Mouse (Mus musculus) kidney, adult 2 months (tissue): ENCODE results near the gene Pcca. TPM values are rescaled to one million over a fixed set of nuclear protein-coding genes. Genes with fewer than 3 reads are reported as not detected.
A peak's percentile ranks its signal among the peaks of the same experiment; 100 is the strongest.
"Not testable (repeated sequence)": the region's sequence is repeated elsewhere in the genome, so short reads cannot be mapped to it uniquely, and the experiment has no call there.

Source experiments
- DNase-seq: peaks from one replicate; pipeline ENCODE4 v3.0.0; 2021
- H3K27ac ChIP-seq: fragments of 200-500 bp; 2 replicates; pipeline ENCODE4 v1.5.1; 2012; ENCODE audit warnings: low read depth, low read length, control low read depth, inconsistent platforms; ENCODE audit not compliant: insufficient read depth
- H3K27me3 ChIP-seq: fragments of 200-500 bp; replicated peaks from 2 replicates; pipeline ENCODE4 v1.6.1; 2012; ENCODE audit warnings: mild to moderate bottlenecking, moderate library complexity, low read length, inconsistent platforms; ENCODE audit not compliant: control insufficient read depth, insufficient read depth
- H3K36me3 ChIP-seq: fragments of 200-500 bp; 2 replicates; pipeline ENCODE4 v1.6.1; 2012; ENCODE audit warnings: mild to moderate bottlenecking, moderate library complexity, low read length, inconsistent platforms; ENCODE audit not compliant: control insufficient read depth, insufficient read depth
- H3K4me1 ChIP-seq: fragments of 200-500 bp; 2 replicates; pipeline ENCODE4 v1.6.1; 2011; ENCODE audit warnings: low read length; ENCODE audit not compliant: control insufficient read depth, insufficient read depth
- H3K4me3 ChIP-seq: fragments of 200-500 bp; 2 replicates; pipeline ENCODE4 v1.5.1; 2011; ENCODE audit warnings: mild to moderate bottlenecking, low read depth, low read length, control low read depth; ENCODE audit not compliant: insufficient read depth
- CTCF ChIP-seq: fragments of 200-500 bp; conservative IDR thresholded peaks from 2 replicates; pipeline ENCODE4 v1.5.1; 2011; ENCODE audit warnings: low read depth, mild to moderate bottlenecking, control low read depth, low read length, moderate library complexity, mixed read lengths; ENCODE audit not compliant: insufficient read depth, insufficient read length
- POLR2A ChIP-seq: fragments of 200-500 bp; IDR thresholded peaks from one replicate; pipeline ENCODE4 v1.6.1; 2011; ENCODE audit warnings: low read depth, low read length, control low read depth
- WGBS: fragments of 180-500 bp; shearing (Covaris S2); methylation state at CpG from one replicate; pipeline ENCODE4 v1.1.7; 2018; 5-methylcytosine and 5-hydroxymethylcytosine counted together
- polyA plus RNA-seq: library from polyadenylated mRNA; depleted of rRNA; stranded (reverse); fragments of >200 nt; gene quantifications from 2 replicates; pipeline ENCODE4 v1.2.3, GENCODE M21; 2012

The Pcca gene
- polyA plus RNA-seq, 1 experiment: 77.1 TPM

DNA sequence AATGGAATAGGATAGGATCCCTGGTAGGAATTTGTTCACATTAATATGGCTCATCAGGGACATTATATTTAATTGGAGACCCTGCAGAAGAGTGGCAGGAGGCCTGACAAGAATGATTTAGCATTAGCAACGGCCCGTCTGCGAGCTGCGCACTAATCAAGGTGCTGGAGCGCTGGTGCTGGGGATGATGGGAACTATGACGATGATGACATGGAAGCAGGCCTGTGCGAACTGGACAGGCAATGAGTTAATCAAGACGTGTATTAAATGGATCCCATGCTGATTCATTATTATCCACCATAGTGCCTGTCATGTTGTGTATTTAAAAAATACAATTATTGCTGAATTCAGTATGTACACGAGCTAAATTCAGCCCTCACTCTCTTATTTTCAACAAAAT lies 36.7 kb downstream of the Pcca start:
- TF ChIP-seq POLR2A (no peak), CTCF (no peak)
- Histone ChIP-seq H3K27ac (no peak overlapping the region), H3K36me3 (no peaks in the 10 kb centered on the region), H3K27me3 (no peaks in the 10 kb centered on the region), H3K4me1 (no peaks in the 10 kb centered on the region; the same call in 1 of the 2 replicates), H3K4me3 (no peak overlapping the region)
- DNase-seq: no peak
- 91% methylated on average over 9 of the region's 9 CpGs for WGBS

DNA sequence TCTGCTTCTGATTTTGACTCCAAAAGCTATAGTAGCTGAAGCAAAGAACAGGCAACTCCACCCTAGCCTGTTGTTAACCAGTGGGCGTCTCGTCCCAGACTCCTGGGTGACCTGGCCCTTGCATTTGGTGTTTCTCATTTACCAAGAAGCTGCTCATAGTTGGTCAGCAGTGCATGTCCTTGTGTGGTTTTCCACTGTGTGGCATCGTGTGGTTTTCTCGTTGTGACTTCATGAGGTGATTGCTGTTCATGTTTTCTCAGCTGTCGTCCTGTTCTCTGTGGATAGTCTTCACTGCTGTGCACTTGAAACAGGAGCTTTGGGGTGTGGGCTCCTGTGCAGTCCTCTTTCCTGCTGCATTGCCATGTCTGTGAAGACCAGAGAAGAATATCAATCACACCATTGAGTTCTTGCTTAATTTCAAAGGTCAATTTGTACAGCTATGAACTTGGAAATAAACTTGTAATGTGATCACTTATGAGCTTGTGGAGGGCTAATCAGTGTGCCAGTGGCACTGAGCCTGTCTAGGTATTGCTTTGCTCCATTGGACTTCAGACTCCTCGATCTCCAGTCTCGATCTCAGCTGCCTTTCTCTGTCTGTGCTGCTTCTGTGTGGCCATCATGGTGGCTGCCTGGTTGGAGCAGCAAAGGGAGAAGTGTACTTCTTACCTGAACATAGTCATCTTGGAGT lies 40.1 kb downstream of the Pcca start:
- TF ChIP-seq CTCF (no peak), POLR2A (no peak)
- peak; percentile 9 for DNase-seq
- Histone ChIP-seq H3K4me1 (no peaks in the 10 kb centered on the region; the same call in 1 of the 2 replicates), H3K27ac (no peak overlapping the region), H3K27me3 (no peaks in the 10 kb centered on the region), H3K4me3 (no peak overlapping the region), H3K36me3 (no peaks in the 10 kb centered on the region)
- WGBS: 43% methylated on average over 7 of the region's 7 CpGs

DNA sequence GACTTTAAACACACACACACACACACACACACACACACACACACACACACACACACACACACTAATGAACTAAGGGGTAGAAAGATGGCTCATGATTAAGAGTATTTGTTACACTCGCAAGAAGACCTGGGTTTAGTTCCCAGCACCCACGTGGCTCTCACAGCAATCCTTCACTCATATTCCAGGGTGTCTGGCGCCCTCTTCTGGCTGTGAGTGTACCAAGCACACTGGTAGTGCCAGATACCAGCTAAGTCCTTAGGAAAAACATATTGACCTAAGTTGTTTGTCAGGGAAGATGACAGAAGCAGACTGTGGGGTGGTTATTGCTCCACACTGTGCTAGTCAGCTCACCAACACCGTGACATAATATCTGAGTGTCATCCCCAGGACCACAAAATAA lies 43.7 kb downstream of the Pcca start:
- DNase-seq: no peak
- Histone ChIP-seq H3K36me3 (no peaks in the 10 kb centered on the region), H3K27me3 (no peaks in the 10 kb centered on the region), H3K4me3 (no peak overlapping the region), H3K4me1 (no peaks in the 10 kb centered on the region; the same call in 1 of the 2 replicates), H3K27ac (no peak overlapping the region)
- TF ChIP-seq CTCF (peak; percentile 45), POLR2A (no peak)
- 84% methylated on average over 4 of the region's 4 CpGs for WGBS

DNA sequence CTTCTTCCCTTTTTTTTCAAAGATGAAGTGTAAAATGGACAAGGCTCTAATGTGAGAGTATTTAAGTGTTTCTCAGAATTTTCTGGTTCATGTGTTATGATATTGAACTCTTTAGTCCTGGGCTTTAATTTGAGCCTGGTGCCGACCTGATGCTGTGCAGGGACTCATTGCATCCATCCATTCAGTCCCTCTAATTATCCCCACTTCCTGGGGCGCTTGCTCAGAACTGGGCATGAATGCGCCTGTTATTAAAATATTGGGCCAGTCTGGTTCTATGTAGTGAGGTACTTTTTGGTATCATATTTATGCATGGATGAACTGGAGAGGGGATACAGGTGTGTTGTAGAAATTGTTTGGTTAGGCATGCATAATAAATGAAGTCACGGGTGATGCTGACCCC lies 47.9 kb downstream of the Pcca start:
- 73% methylated on average over 4 of the region's 4 CpGs for WGBS
- TF ChIP-seq CTCF (no peak), POLR2A (no peak)
- DNase-seq: no peak
- no peak overlapping the region for H3K4me3 ChIP-seq
- no peaks in the 10 kb centered on the region for H3K4me1 ChIP-seq
- no peak overlapping the region for H3K27ac ChIP-seq
- H3K27me3 ChIP-seq: no peaks in the 10 kb centered on the region
- H3K36me3 ChIP-seq: no peaks in the 10 kb centered on the region

DNA sequence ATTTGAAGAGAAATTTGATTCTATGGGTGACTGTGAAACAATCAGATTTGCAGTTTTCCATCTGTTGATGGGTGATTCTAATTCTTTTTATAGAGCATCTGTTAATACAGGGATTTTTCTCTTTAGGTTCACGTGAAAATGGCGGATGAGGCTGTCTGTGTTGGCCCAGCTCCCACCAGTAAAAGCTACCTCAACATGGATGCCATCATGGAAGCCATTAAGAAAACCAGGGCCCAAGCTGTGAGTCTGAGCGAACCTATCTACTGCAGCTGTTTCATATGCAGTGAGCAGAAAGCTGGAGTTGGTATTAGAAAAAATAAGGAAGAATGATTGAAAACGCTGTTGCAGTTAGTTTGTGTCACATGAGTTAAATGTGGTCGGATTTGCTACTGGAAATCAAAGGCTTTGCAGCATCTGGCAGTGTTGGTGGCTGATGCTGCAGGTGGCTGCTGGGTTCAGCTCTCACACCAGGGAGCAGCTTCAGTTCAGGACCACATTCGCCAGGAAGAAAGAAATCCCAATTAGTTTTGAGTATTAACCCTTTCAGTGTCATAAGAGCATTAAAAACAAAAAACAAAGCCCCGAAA lies 48.5 kb downstream of the Pcca start:
- WGBS: 80% methylated on average over 7 of the region's 7 CpGs
- Histone ChIP-seq H3K4me3 (no peak overlapping the region), H3K27ac (no peak overlapping the region), H3K4me1 (no peaks in the 10 kb centered on the region), H3K36me3 (no peaks in the 10 kb centered on the region), H3K27me3 (no peaks in the 10 kb centered on the region)
- no peak for DNase-seq
- no peak for TF ChIP-seq POLR2A
- TF ChIP-seq CTCF: no peak

DNA sequence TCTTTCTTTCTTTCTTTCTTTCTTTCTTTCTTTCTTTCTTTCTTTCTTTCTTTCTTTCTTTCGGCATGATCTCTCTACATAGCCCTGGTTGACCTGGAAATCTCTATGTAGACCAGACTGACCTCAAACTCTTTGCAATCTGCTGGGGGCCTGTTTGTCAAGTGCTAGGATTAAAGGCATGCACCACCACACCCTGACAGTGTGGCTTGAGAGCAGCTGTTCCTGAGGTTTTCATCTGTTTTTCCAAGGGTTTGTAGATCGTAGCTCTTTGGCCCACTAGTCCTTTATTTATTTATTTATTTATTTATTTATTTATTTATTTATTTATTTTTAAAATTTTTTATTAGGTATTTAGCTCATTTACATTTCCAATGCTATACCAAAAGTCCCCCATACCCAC lies 50.0 kb downstream of the Pcca start:
- not testable (repeated sequence) for H3K27me3 ChIP-seq, H3K27ac ChIP-seq, H3K36me3 ChIP-seq, H3K4me3 ChIP-seq, DNase-seq, H3K4me1 ChIP-seq
- 95% methylated on average over 2 of the region's 2 CpGs for WGBS

DNA sequence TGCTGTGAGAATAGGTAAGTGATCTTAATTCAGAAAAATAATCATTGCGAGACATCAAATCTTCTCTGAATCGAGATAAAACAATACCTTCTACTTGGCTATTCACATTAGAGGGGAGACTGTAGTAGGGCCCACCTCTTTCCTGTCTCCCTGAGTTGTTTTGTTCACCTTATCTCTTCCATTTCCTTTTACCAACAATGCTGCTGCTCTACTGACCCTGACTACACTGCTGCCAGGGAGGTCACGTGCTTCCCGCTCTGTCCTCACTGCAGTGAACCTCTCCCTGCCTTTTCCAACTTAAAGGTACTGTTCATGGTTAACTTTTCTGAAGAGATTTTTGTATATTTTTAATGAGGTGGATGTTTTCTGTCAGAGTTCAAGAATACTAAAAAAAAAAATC lies 52.8 kb downstream of the Pcca start:
- no peak for DNase-seq
- no peaks in the 10 kb centered on the region for H3K4me1 ChIP-seq
- H3K27ac ChIP-seq: no peak overlapping the region
- H3K4me3 ChIP-seq: no peak overlapping the region
- WGBS: 74% methylated on average over 4 of the region's 4 CpGs
- no peaks in the 10 kb centered on the region for H3K36me3 ChIP-seq
- no peaks in the 10 kb centered on the region for H3K27me3 ChIP-seq
- TF ChIP-seq CTCF: no peak
- no peak for TF ChIP-seq POLR2A

DNA sequence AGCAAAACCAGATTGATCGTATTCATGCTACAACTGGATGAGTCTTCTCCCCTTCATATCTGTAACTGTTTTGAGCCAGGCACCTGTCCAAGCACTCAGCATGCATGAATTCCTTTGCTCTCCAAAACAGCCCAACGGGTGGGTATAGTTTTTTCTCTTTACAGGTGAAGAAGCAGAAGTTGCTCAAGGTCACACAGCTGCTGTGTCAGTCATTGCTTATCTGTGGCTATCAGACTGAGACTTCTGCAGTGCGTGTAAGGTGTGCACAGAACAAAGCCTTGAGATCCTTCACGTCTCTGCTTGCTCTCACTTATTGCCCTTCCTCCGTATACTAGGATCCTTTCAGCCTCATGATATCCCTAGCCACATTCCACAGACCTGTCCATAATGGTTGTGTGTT lies 63.4 kb downstream of the Pcca start:
- H3K4me3 ChIP-seq: no peak overlapping the region
- TF ChIP-seq POLR2A: no peak
- TF ChIP-seq CTCF: no peak
- H3K27me3 ChIP-seq: no peaks in the 10 kb centered on the region
- DNase-seq: no peak
- H3K4me1 ChIP-seq: peaks cover 10% of the 10 kb centered on the region; the same call in 1 of the 2 replicates
- H3K27ac ChIP-seq: no peak overlapping the region
- H3K36me3 ChIP-seq: no peaks in the 10 kb centered on the region
- 63% methylated on average over 5 of the region's 5 CpGs for WGBS
